Mouse (Mus musculus): ENCODE results near the gene Mast4. TPM values are rescaled to one million over a fixed set of nuclear protein-coding genes. Genes with fewer than 3 reads are reported as not detected.

The Mast4 gene
- polyA plus RNA-seq, 1 experiment from 2014 or later: 45.4 TPM

- no peak for ATAC-seq (replicated peaks; ENCODE audit: insufficient number of reproducible peaks, low FRiP score, low TSS enrichment)
- WGBS (ENCODE audit: insufficient replicate concordance): 83% methylated on average over 9 of the region's 9 CpGs
- H3K4me3 ChIP-seq (ENCODE audit: low read depth, low read length): no peak overlapping the region
Measured at GRCm38 (mm10) chr13:103123716-103124115, 210.6 kb downstream of the Mast4 start.

GRCm38 (mm10) chr13:103121796-103122792 lies 212.2 kb downstream of the Mast4 start:
- Histone ChIP-seq H3K9me3 (replicated peaks; ENCODE audit: control insufficient read depth, low read length) (no peaks in the 10 kb centered on the region), H3K9ac (ENCODE audit: low read depth, low read length) (no peak overlapping the region), H3K4me2 (peak overlapping the region; percentile 43), H3K27me3 (ENCODE audit: control insufficient read depth, insufficient read depth, low read length) (no peaks in the 10 kb centered on the region), H3K36me3 (ENCODE audit: control insufficient read depth, insufficient read depth, low read length) (no peaks in the 10 kb centered on the region), H3K4me1 (ENCODE audit: control insufficient read depth, insufficient read depth, low read length) (peaks cover 7% of the 10 kb centered on the region; the same call in 1 of the 2 replicates), H3K4me3 (ENCODE audit: low read depth, low read length) (no peak overlapping the region), H3K27ac (ENCODE audit: low read depth, low read length) (no peak overlapping the region)
- 32% methylated on average over 22 of the region's 22 CpGs for WGBS (ENCODE audit: insufficient replicate concordance)
- ATAC-seq (replicated peaks; ENCODE audit: insufficient number of reproducible peaks, low FRiP score, low TSS enrichment): no peak

More at GRCm38 (mm10) chr13:103123716-103124115, 210.6 kb downstream of the Mast4 start:
- H3K27me3 ChIP-seq (ENCODE audit: control insufficient read depth, insufficient read depth, low read length): no peaks in the 10 kb centered on the region
- H3K9ac ChIP-seq (ENCODE audit: low read depth, low read length): no peak overlapping the region
- no peaks in the 10 kb centered on the region for H3K36me3 ChIP-seq (ENCODE audit: control insufficient read depth, insufficient read depth, low read length)
- no peak overlapping the region for H3K27ac ChIP-seq (ENCODE audit: low read depth, low read length)
- no peak overlapping the region for H3K4me2 ChIP-seq
- peaks cover 7% of the 10 kb centered on the region; the same call in 1 of the 2 replicates for H3K4me1 ChIP-seq (ENCODE audit: control insufficient read depth, insufficient read depth, low read length)
- H3K9me3 ChIP-seq (replicated peaks; ENCODE audit: control insufficient read depth, low read length): no peaks in the 10 kb centered on the region

GRCm38 (mm10) chr13:103120669-103121131 lies 213.6 kb downstream of the Mast4 start:
- Histone ChIP-seq H3K27me3 (ENCODE audit: control insufficient read depth, insufficient read depth, low read length) (no peaks in the 10 kb centered on the region), H3K36me3 (ENCODE audit: control insufficient read depth, insufficient read depth, low read length) (no peaks in the 10 kb centered on the region), H3K9me3 (replicated peaks; ENCODE audit: control insufficient read depth, low read length) (no peaks in the 10 kb centered on the region), H3K4me3 (ENCODE audit: low read depth, low read length) (no peak overlapping the region), H3K4me1 (ENCODE audit: control insufficient read depth, insufficient read depth, low read length) (peaks cover 7% of the 10 kb centered on the region; the same call in 1 of the 2 replicates), H3K9ac (ENCODE audit: low read depth, low read length) (peak overlapping the region; percentile 70), H3K4me2 (peak overlapping the region; percentile 57), H3K27ac (ENCODE audit: low read depth, low read length) (no peak overlapping the region; the same call in 1 of the 2 replicates)
- 13% methylated on average over 7 of the region's 7 CpGs for WGBS (ENCODE audit: insufficient replicate concordance)
- ATAC-seq (replicated peaks; ENCODE audit: insufficient number of reproducible peaks, low FRiP score, low TSS enrichment): no peak; the same call in 1 of the 2 replicates

- Histone ChIP-seq H3K4me3 (ENCODE audit: low read depth, low read length) (no peak overlapping the region), H3K9me3 (replicated peaks; ENCODE audit: control insufficient read depth, low read length) (no peaks in the 10 kb centered on the region), H3K4me1 (ENCODE audit: control insufficient read depth, insufficient read depth, low read length) (peaks cover 7% of the 10 kb centered on the region; the same call in 1 of the 2 replicates), H3K27ac (ENCODE audit: low read depth, low read length) (no peak overlapping the region), H3K36me3 (ENCODE audit: control insufficient read depth, insufficient read depth, low read length) (no peaks in the 10 kb centered on the region), H3K4me2 (no peak overlapping the region), H3K27me3 (ENCODE audit: control insufficient read depth, insufficient read depth, low read length) (no peaks in the 10 kb centered on the region), H3K9ac (ENCODE audit: low read depth, low read length) (no peak overlapping the region)
- ATAC-seq (replicated peaks; ENCODE audit: insufficient number of reproducible peaks, low FRiP score, low TSS enrichment): no peak
- 87% methylated on average over 9 of the region's 9 CpGs for WGBS (ENCODE audit: insufficient replicate concordance)
Measured at GRCm38 (mm10) chr13:103119728-103120127, 214.6 kb downstream of the Mast4 start.

- Histone ChIP-seq H3K4me3 (ENCODE audit: low read depth, low read length) (no peak overlapping the region), H3K27me3 (ENCODE audit: control insufficient read depth, insufficient read depth, low read length) (no peaks in the 10 kb centered on the region), H3K4me2 (no peak overlapping the region), H3K36me3 (ENCODE audit: control insufficient read depth, insufficient read depth, low read length) (no peaks in the 10 kb centered on the region), H3K27ac (ENCODE audit: low read depth, low read length) (no peak overlapping the region), H3K9me3 (replicated peaks; ENCODE audit: control insufficient read depth, low read length) (no peaks in the 10 kb centered on the region), H3K9ac (ENCODE audit: low read depth, low read length) (no peak overlapping the region), H3K4me1 (ENCODE audit: control insufficient read depth, insufficient read depth, low read length) (peaks cover 12% of the 10 kb centered on the region; the same call in 1 of the 2 replicates)
- no peak for ATAC-seq (replicated peaks; ENCODE audit: insufficient number of reproducible peaks, low FRiP score, low TSS enrichment)
- 78% methylated on average over 4 of the region's 4 CpGs for WGBS (ENCODE audit: insufficient replicate concordance)
Measured at GRCm38 (mm10) chr13:103115116-103115515, 219.2 kb downstream of the Mast4 start.

- WGBS (ENCODE audit: insufficient replicate concordance): 50% methylated on average over 5 of the region's 5 CpGs
- Histone ChIP-seq H3K9ac (ENCODE audit: low read depth, low read length) (no peak overlapping the region), H3K4me3 (ENCODE audit: low read depth, low read length) (no peak overlapping the region), H3K4me2 (no peak overlapping the region), H3K4me1 (ENCODE audit: control insufficient read depth, insufficient read depth, low read length) (peaks cover 12% of the 10 kb centered on the region; the same call in 1 of the 2 replicates), H3K36me3 (ENCODE audit: control insufficient read depth, insufficient read depth, low read length) (no peaks in the 10 kb centered on the region), H3K27me3 (ENCODE audit: control insufficient read depth, insufficient read depth, low read length) (no peaks in the 10 kb centered on the region), H3K27ac (ENCODE audit: low read depth, low read length) (no peak overlapping the region), H3K9me3 (replicated peaks; ENCODE audit: control insufficient read depth, low read length) (no peaks in the 10 kb centered on the region)
- no peak for ATAC-seq (replicated peaks; ENCODE audit: insufficient number of reproducible peaks, low FRiP score, low TSS enrichment)
Measured at GRCm38 (mm10) chr13:103114274-103114673, 220.0 kb downstream of the Mast4 start.

GRCm38 (mm10) chr13:103109872-103110271 lies 224.4 kb downstream of the Mast4 start:
- H3K27ac ChIP-seq (ENCODE audit: low read depth, low read length): no peak overlapping the region
- WGBS (ENCODE audit: insufficient replicate concordance): 31% methylated on average over 10 of the region's 10 CpGs
- H3K36me3 ChIP-seq (ENCODE audit: control insufficient read depth, insufficient read depth, low read length): no peaks in the 10 kb centered on the region
- no peak overlapping the region for H3K9ac ChIP-seq (ENCODE audit: low read depth, low read length)
- no peak overlapping the region for H3K4me3 ChIP-seq (ENCODE audit: low read depth, low read length)
- H3K9me3 ChIP-seq (replicated peaks; ENCODE audit: control insufficient read depth, low read length): no peaks in the 10 kb centered on the region
- H3K4me1 ChIP-seq (ENCODE audit: control insufficient read depth, insufficient read depth, low read length): peaks cover 17% of the 10 kb centered on the region
- H3K27me3 ChIP-seq (ENCODE audit: control insufficient read depth, insufficient read depth, low read length): no peaks in the 10 kb centered on the region
- ATAC-seq (replicated peaks; ENCODE audit: insufficient number of reproducible peaks, low FRiP score, low TSS enrichment): no peak
- H3K4me2 ChIP-seq: no peak overlapping the region

- H3K4me1 ChIP-seq (ENCODE audit: control insufficient read depth, insufficient read depth, low read length): peaks cover 14% of the 10 kb centered on the region
- 82% methylated on average over 5 of the region's 5 CpGs for WGBS (ENCODE audit: insufficient replicate concordance)
- H3K27ac ChIP-seq (ENCODE audit: low read depth, low read length): no peak overlapping the region
- no peak overlapping the region for H3K4me2 ChIP-seq
- H3K9me3 ChIP-seq (replicated peaks; ENCODE audit: control insufficient read depth, low read length): no peaks in the 10 kb centered on the region
- H3K27me3 ChIP-seq (ENCODE audit: control insufficient read depth, insufficient read depth, low read length): no peaks in the 10 kb centered on the region
- no peak overlapping the region for H3K4me3 ChIP-seq (ENCODE audit: low read depth, low read length)
- no peaks in the 10 kb centered on the region for H3K36me3 ChIP-seq (ENCODE audit: control insufficient read depth, insufficient read depth, low read length)
- no peak for ATAC-seq (replicated peaks; ENCODE audit: insufficient number of reproducible peaks, low FRiP score, low TSS enrichment)
- no peak overlapping the region for H3K9ac ChIP-seq (ENCODE audit: low read depth, low read length)
Measured at GRCm38 (mm10) chr13:103107362-103107761, 226.9 kb downstream of the Mast4 start.
